Mouse (Mus musculus) heart, embryonic 13.5 days (tissue): ENCODE data around the gene Stat3. TPM values are rescaled to one million over a fixed set of nuclear protein-coding genes. Genes with fewer than 3 reads are reported as not detected.

Source experiments
- ATAC-seq: fragments of 200-750 bp; cut with Nextera tagmentation; 2 replicates; pipeline ENCODE4 v1.8.0; 2017; ENCODE audit warnings: moderate TSS enrichment; ENCODE audit not compliant: insufficient number of reproducible peaks, low FRiP score, low TSS enrichment; ENCODE audit errors: extremely low read depth
- H3K27ac ChIP-seq: fragments of 300-500 bp; sonication (generic); replicated peaks from 2 replicates; pipeline ENCODE4 v1.5.1; 2015; ENCODE audit warnings: moderate library complexity, mild to moderate bottlenecking, inconsistent platforms
- H3K27me3 ChIP-seq: fragments of 300-500 bp; sonication (generic); replicated peaks from 2 replicates; pipeline ENCODE4 v1.6.1; 2015; ENCODE audit warnings: mild to moderate bottlenecking, inconsistent platforms
- H3K36me3 ChIP-seq: fragments of 300-500 bp; sonication (generic); 2 replicates; pipeline ENCODE4 v1.6.1; 2015; ENCODE audit warnings: mild to moderate bottlenecking, inconsistent platforms
- H3K4me1 ChIP-seq: fragments of 300-500 bp; sonication (generic); 2 replicates; pipeline ENCODE4 v1.6.1; 2015; ENCODE audit warnings: inconsistent platforms
- H3K4me2 ChIP-seq: fragments of 300-500 bp; sonication (generic); 2 replicates; pipeline ENCODE4 v1.6.1; 2015; ENCODE audit warnings: inconsistent platforms, mild to moderate bottlenecking, moderate library complexity
- H3K4me3 ChIP-seq: fragments of 300-500 bp; sonication (generic); 2 replicates; pipeline ENCODE4 v1.5.1; 2015; ENCODE audit warnings: moderate library complexity, mild to moderate bottlenecking, inconsistent platforms
- H3K9ac ChIP-seq: fragments of 300-500 bp; sonication (generic); 2 replicates; pipeline ENCODE4 v1.6.1; 2015; ENCODE audit warnings: inconsistent platforms, mild to moderate bottlenecking, moderate library complexity
- H3K9me3 ChIP-seq: fragments of 300-500 bp; sonication (generic); 2 replicates; pipeline ENCODE4 v1.6.1; 2016; ENCODE audit warnings: inconsistent platforms
- WGBS: fragments of 180-500 bp; shearing (Covaris S2); methylation state at CpG from one replicate; pipeline ENCODE4 v1.1.7; 2015; ENCODE audit warnings: mixed read lengths; 5-methylcytosine and 5-hydroxymethylcytosine counted together
- polyA plus RNA-seq: library from polyadenylated mRNA; unstranded; fragments of >200 nt; fragmentation: Nextera tagmentation; extraction: Ambion mirVana; gene quantifications from 2 replicates; pipeline ENCODE4 v1.2.1, GENCODE M21; 2015

Gene Stat3
- polyA plus RNA-seq, 1 experiment from 2014 or later: 41.8 TPM

DNA sequence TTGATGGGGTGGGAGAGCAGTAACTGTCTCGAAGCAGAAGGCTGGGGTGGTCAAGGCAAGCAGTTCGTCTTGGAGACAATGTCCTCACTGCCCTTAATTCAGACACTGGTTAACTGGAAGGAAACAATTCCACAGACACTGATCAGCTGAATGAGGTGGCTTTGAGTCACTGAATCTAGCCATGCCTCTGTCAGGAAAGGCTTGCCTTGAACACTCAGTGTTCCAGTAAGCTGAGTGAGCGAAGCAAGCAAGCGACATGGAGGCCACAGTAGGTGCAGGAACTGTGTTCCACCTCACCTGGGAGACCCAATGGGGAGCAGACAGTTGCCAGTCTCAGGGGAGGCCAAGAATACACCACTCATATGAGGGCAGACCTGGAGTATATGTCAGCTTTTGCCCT, 52.1 kb downstream of the Stat3 start:
- no peak for ATAC-seq
- no peaks in the 10 kb centered on the region for H3K27me3 ChIP-seq
- H3K4me2 ChIP-seq: no peak overlapping the region
- peaks cover 77% of the 10 kb centered on the region for H3K36me3 ChIP-seq
- 81% methylated on average over 4 of the region's 4 CpGs for WGBS
- no peak overlapping the region for H3K27ac ChIP-seq
- no peak overlapping the region for H3K4me3 ChIP-seq
- no peaks in the 10 kb centered on the region for H3K9me3 ChIP-seq
- H3K9ac ChIP-seq: peak overlapping the region; percentile 59; the same call in 1 of the 2 replicates
- peaks cover 40% of the 10 kb centered on the region for H3K4me1 ChIP-seq

DNA sequence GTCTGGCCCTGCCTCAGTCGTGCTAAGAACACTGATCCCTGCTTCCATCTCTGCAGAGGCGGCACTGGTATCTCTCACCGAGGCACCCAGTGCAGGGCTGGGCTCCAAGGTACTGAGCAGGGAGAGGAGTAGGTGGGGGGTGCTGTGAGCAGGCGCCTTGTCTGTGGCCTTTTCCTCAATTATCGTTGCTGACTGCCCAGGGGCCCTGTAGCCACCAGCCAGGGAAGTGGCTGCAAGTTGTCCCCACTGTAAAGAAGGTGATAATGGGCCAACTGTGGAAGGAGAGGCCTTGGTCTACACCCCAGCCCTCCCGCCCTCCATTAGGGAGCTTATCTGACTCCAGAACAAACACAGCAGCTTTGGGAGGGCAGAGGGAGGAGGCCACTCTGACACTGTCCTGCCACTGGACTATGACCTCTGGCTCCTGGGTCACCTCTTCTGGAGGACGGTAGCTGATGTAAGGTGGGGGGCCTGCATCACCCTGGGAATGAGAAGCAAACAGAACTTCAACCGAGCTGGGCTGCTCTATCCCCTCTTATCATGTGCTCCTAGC, 53.1 kb downstream of the Stat3 start:
- Histone ChIP-seq H3K9ac (peak overlapping the region; percentile 59), H3K4me3 (no peak overlapping the region), H3K36me3 (peaks cover 68% of the 10 kb centered on the region), H3K9me3 (no peaks in the 10 kb centered on the region), H3K27me3 (no peaks in the 10 kb centered on the region), H3K4me2 (no peak overlapping the region; the same call in 1 of the 2 replicates), H3K4me1 (peaks cover 31% of the 10 kb centered on the region), H3K27ac (peak overlapping the region; percentile 53)
- 23% methylated on average over 8 of the region's 8 CpGs for WGBS
- ATAC-seq: peak; percentile 56

DNA sequence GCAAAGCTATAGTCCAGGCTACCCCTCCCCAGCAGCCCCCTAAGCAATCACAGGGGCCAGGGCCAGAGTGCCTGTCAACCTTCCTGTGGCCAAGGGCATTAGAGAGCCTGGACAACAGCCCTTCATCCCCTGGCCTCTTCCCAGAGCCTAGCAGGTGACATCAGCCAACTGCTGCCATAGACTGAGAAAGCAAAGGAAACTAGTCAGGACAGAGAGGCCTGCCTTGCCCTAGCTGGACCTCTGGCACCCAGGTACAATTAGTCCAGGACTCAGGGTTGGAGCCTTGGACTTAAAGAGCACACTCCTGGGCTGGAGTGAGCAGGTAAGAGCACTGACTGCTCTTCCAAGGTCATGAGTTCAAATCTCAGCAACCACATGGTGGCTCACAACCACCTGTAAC, 53.9 kb downstream of the Stat3 start:
- Histone ChIP-seq H3K27me3 (no peaks in the 10 kb centered on the region), H3K4me2 (no peak overlapping the region), H3K36me3 (peaks cover 63% of the 10 kb centered on the region), H3K4me3 (no peak overlapping the region), H3K9ac (no peak overlapping the region), H3K4me1 (peaks cover 32% of the 10 kb centered on the region), H3K27ac (no peak overlapping the region), H3K9me3 (no peaks in the 10 kb centered on the region)
- ATAC-seq: no peak

DNA sequence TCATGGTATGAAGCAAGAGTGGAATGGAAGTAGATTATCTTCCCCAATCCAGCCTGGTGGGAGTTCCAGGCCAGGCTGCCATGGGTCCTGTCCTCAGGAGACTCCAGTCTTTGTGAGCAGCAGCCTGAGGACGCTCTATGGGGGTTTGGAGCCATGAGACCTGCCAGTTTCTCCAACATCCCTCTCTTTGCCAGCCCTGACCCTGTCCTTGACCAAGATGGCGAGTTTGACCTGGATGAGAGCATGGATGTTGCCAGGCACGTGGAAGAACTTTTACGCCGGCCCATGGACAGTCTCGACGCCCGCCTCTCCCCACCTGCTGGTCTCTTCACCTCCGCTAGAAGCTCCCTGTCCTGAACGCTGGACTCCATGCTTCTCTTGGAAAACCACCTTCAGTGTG, 55.7 kb downstream of the Stat3 start:
- 92% methylated on average over 10 of the region's 10 CpGs for WGBS
- no peak overlapping the region for H3K9ac ChIP-seq
- no peak overlapping the region for H3K4me2 ChIP-seq
- H3K4me1 ChIP-seq: peaks cover 28% of the 10 kb centered on the region
- ATAC-seq: no peak
- H3K36me3 ChIP-seq: peaks cover 49% of the 10 kb centered on the region
- no peaks in the 10 kb centered on the region for H3K9me3 ChIP-seq
- H3K27ac ChIP-seq: no peak overlapping the region
- no peak overlapping the region for H3K4me3 ChIP-seq
- H3K27me3 ChIP-seq: no peaks in the 10 kb centered on the region

DNA sequence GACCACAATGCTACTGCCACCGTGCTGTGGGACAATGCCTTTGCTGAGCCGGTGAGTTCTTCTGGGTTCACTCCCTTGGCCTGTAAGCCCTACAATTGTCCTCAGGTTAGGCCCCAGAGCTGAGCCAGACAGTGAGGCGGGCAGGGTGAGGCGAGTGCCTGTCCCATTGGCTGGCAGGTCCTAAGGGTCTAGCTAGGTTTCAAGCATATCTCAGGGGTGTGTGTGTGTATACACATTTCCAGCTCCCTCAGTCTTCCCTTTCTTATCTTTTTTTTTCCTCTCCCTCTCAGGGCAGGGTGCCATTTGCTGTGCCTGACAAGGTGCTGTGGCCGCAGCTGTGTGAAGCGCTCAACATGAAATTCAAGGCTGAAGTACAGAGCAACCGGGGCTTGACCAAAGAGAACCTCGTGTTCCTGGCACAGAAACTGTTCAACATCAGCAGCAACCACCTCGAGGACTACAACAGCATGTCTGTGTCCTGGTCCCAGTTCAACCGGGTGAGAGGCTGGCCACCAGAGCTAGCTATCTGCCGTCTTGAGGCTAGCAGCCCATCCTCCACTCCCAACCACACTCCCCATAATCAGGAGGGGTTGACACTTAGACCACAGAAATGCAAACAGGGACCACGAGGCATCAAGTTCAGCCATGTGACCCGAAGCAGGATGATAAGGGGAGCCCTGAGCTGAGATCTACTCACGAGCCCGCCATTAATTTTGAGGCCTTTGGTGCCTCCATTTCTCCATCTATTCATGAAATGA, 59.8 kb downstream of the Stat3 start:
- no peak overlapping the region for H3K27ac ChIP-seq
- H3K4me2 ChIP-seq: no peak overlapping the region
- 72% methylated on average over 15 of the region's 15 CpGs for WGBS
- no peak for ATAC-seq
- no peak overlapping the region for H3K4me3 ChIP-seq
- peaks cover 26% of the 10 kb centered on the region for H3K36me3 ChIP-seq
- peaks cover 7% of the 10 kb centered on the region; the same call in 1 of the 2 replicates for H3K4me1 ChIP-seq
- no peaks in the 10 kb centered on the region for H3K9me3 ChIP-seq
- no peak overlapping the region for H3K9ac ChIP-seq
- no peaks in the 10 kb centered on the region for H3K27me3 ChIP-seq

DNA sequence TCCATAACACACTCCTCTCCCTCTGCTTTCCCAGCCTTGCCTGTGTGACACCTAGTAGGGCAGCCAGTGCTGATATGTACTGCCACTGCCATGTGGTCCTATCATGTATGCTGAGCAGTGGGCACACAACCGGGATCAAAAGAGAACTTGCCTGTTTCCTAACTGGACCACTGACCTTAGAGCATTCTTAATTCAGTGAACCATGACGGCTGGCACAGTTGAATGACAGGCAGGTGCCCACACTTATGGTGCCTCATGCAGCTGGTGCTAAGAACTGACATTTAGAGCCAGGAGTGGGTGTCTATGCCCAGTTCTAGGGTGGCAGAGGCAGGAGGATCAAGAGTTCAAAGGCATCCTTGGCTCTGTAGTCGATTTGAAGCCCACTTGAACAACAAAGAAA, 63.6 kb downstream of the Stat3 start:
- H3K9ac ChIP-seq: no peak overlapping the region
- no peak overlapping the region for H3K4me3 ChIP-seq
- H3K27ac ChIP-seq: no peak overlapping the region
- ATAC-seq: no peak
- H3K36me3 ChIP-seq: peaks cover 18% of the 10 kb centered on the region
- no peaks in the 10 kb centered on the region for H3K27me3 ChIP-seq
- H3K9me3 ChIP-seq: no peaks in the 10 kb centered on the region
- no peak overlapping the region for H3K4me2 ChIP-seq
- peaks cover 4% of the 10 kb centered on the region; the same call in 1 of the 2 replicates for H3K4me1 ChIP-seq
- WGBS: 72% methylated on average over 3 of the region's 3 CpGs

DNA sequence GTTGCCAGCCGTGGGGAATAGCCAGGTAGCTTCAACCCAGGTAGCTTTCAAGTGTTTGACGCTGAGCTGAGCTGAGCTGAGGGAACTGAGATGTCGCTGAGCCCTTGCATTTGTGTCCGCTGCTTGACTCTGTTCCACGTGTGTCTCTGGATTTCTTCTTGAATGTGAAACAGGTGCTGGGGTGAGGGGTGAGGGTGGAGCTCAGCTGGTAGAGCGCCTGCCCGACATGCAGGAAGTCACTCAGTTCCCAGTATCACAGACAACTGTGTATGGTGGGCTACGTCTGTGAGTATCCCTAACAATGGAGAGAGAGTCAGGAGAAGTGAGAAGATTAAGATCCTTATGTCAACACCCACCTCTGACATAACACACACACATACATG, 68.4 kb downstream of the Stat3 start:
- no peaks in the 10 kb centered on the region for H3K9me3 ChIP-seq
- H3K4me2 ChIP-seq: no peak overlapping the region
- no peaks in the 10 kb centered on the region for H3K27me3 ChIP-seq
- ATAC-seq: no peak
- no peak overlapping the region for H3K27ac ChIP-seq
- peaks cover 6% of the 10 kb centered on the region; the same call in 1 of the 2 replicates for H3K4me1 ChIP-seq
- H3K9ac ChIP-seq: no peak overlapping the region
- H3K4me3 ChIP-seq: no peak overlapping the region
- 70% methylated on average over 8 of the region's 8 CpGs for WGBS
- H3K36me3 ChIP-seq: no peaks in the 10 kb centered on the region

DNA sequence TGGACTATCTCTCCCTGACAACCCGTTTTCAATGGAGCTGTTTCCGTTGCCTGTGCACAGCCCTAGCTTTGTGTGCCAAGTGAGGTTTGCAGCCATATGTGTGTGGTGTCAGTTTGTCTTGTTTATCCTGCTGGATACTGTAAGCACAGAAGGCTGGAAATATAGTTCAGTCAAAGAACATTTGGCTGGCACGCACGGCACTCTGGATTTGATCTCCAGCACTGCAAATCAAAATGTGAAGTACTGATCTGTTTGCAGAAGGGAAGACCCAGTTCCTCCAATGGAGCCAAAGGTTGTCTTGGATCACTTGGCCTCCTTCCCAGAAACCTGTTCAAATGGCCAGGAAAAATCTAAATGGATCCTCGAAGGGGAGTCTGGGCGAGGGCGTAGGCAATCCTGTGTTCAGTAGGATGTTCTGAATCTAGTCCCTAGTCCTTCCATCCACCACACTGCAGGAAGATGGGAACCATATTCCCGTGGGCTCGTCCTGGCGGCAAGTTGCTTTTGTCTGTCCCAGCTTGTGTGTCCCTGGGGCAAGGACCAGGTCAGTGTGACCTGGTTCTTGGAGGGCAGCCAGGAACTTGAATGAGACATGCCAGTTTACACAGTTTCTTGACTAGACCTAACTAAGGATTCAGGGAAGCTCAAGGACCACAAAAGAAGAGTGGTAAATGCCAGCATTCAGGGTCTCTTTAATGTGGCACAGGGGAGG, 68.9 kb downstream of the Stat3 start:
- ATAC-seq: no peak
- no peak overlapping the region for H3K4me3 ChIP-seq
- 73% methylated on average over 10 of the region's 10 CpGs for WGBS
- H3K27ac ChIP-seq: no peak overlapping the region
- peaks cover 6% of the 10 kb centered on the region; the same call in 1 of the 2 replicates for H3K4me1 ChIP-seq
- no peaks in the 10 kb centered on the region for H3K9me3 ChIP-seq
- no peak overlapping the region for H3K9ac ChIP-seq
- peaks cover 3% of the 10 kb centered on the region for H3K36me3 ChIP-seq
- no peak overlapping the region for H3K4me2 ChIP-seq
- H3K27me3 ChIP-seq: no peaks in the 10 kb centered on the region

DNA sequence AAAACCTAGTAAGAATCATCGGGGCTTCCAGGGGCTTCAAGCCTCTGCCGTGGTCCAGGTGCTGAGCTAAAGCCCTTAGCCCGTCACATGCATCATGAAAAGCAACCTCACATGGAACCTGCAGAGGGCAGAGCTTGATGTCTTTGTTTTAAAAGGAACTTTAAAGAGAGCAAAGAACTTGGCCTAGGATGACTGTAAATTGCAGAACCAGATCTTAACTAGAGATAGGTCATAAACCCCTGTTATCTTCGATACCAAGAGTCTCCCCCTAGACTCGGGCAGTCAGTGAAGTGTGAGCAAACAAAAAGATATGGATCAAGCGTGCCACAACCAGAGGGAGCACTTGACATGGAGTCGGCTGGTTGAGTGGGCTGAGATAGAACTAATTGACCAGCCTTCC, 73.7 kb downstream of the Stat3 start:
- Histone ChIP-seq H3K4me3 (no peak overlapping the region), H3K27me3 (peaks cover 8% of the 10 kb centered on the region), H3K9ac (no peak overlapping the region), H3K36me3 (peaks cover 9% of the 10 kb centered on the region), H3K9me3 (no peaks in the 10 kb centered on the region), H3K27ac (no peak overlapping the region), H3K4me1 (peaks cover 16% of the 10 kb centered on the region), H3K4me2 (no peak overlapping the region)
- 57% methylated on average over 7 of the region's 7 CpGs for WGBS
- no peak for ATAC-seq

DNA sequence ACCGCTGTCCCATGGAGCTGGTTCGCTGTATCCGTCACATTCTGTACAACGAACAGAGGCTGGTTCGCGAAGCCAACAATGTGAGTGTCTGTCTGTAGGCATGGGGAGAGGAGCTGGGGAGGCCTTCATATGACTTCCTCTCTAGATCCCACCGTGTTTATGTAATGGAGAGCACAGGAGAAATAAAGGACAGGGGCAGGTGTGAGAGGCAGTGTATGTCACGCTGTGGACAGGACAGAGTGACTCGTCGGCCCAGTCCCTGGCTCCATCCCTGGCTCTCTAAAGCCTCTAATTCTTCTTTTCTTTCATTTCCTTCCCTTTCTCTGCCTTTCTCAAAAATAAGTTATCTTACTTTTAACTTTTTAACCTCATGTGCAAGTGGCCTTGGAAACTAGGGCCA, 76.2 kb downstream of the Stat3 start:
- peaks cover 17% of the 10 kb centered on the region for H3K27me3 ChIP-seq
- no peak overlapping the region for H3K4me3 ChIP-seq
- WGBS: 85% methylated on average over 10 of the region's 10 CpGs
- H3K9me3 ChIP-seq: no peaks in the 10 kb centered on the region
- H3K4me2 ChIP-seq: no peak overlapping the region
- ATAC-seq: no peak
- no peak overlapping the region for H3K9ac ChIP-seq
- H3K27ac ChIP-seq: no peak overlapping the region
- peaks cover 23% of the 10 kb centered on the region for H3K4me1 ChIP-seq
- peaks cover 9% of the 10 kb centered on the region for H3K36me3 ChIP-seq

DNA sequence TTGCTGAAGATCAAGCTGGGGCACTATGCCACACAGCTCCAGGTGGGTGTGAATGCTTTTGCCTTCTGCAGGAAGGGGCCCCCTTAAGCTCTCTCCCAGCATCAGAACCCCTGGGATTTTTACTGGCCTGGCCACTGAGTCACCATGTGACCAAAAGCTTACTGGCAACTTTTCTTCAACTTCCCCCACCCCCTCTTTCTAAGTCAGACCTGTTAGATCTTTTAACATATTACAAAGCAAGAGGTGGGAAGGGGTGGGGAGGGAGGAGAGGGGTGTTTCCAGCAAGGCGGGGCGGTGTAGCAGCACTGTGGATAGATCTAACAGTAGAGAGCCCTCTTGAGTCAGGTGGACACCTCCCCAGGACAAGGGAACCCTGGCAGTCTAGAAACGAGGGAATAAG, 77.5 kb downstream of the Stat3 start:
- H3K27me3 ChIP-seq: peaks cover 29% of the 10 kb centered on the region
- H3K4me1 ChIP-seq: peaks cover 23% of the 10 kb centered on the region
- H3K27ac ChIP-seq: no peak overlapping the region
- no peak overlapping the region for H3K9ac ChIP-seq
- H3K4me3 ChIP-seq: no peak overlapping the region
- 56% methylated on average over 3 of the region's 3 CpGs for WGBS
- no peaks in the 10 kb centered on the region for H3K9me3 ChIP-seq
- peak overlapping the region; percentile 88; the same call in 1 of the 2 replicates for H3K4me2 ChIP-seq
- peaks cover 9% of the 10 kb centered on the region for H3K36me3 ChIP-seq
- ATAC-seq: no peak
